Mouse (Mus musculus) spleen, postnatal 10 days (tissue): ENCODE data around the gene Stx6.

ENCODE experiments used
- DNase-seq, 2 experiments: peaks; one replicate each; pipeline ENCODE4 v3.0.0; 2021 to 2022; ENCODE audit warnings: low spot score in 2 of 2

Stx6 gene

DNA sequence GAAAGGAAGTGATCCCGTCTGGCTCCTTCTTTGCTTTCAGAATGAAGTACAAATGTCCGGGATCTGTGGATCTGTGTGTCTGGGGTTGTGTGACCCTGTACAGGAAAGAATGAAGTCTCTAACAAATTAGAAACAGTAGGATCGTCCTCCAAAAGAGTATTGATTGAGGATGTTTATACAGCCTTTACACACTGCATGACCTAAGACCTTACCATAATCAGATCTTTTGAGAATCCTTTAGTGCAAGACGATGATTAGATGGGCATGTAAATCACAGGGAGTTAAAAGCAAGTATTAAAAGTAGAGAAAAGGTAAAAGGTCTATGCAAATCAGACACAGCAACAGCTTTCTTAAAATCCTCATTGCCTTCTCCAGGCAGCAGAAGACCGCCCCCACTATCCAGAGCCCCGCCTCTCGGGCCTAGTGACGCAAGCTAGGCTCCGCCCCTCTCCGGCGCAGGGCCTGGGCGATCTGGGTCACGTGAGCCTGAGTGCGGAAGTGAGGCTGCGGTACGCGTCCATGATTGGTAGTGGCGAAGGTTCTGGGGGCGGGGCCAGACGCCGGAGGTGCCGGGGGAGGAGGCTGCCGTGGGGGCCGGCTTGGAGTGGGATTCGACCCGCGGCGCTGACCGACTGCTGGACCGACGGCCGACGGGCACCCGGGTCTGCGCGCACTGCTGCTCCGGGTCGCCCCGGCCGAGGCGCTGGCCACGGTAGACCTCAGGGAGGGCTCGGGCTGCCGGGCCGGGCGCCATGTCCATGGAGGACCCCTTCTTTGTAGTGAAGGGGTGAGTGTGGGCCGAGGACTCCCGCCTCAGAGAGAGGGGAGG is at the start of gene Stx6:
Gene Stx6 (plus strand): TSS at position 575 of the 829 bp plus-strand sequence.
- peak; percentile 96 to 99 for DNase-seq

DNA sequence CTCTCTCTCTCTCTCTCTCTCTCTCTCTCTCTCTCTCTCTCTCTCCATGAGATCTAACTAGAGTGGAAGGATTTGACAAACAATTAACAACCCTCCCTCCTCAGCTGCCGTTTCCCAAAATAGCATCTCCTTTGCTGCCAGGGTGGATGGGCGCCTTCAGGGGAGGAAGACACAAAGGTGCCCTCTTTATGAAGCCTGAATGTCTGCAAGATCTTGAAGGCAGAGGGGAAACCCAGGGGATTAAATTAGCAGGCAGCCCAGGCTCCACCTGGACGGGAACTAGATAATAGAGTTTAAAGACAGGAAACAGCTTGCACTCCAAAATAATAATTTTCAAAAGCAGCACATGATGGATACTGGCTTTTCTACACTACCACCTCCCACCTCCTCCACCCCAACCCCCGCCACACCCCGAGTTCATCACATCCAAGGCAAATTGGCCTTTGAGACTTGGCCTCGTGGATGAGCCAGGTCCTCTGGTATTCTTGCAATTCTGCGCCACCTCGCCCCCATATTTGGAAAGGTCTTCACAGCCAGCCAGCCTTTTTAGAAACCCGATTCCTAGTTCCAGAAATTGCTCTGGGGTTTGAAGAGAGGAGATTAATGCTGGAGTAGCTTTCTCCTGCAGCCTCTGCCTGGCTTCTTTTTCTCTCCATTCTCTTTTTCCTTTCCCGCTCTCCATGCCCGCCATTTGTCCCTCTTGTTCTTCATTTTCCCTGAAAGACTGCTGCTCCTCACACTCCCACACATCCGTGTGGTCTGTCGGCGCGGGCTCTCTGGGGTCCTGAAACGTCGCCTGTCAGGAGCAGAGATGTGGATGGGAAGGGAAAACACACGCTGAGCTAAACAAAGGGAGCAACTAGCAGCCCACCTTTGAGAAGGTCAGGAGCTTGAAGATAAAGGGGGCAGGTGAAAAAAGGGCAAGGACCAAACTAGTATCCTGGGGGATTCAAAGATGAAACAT is 48.8 kb upstream of the Stx6 start:
- DNase-seq = no peak

DNA sequence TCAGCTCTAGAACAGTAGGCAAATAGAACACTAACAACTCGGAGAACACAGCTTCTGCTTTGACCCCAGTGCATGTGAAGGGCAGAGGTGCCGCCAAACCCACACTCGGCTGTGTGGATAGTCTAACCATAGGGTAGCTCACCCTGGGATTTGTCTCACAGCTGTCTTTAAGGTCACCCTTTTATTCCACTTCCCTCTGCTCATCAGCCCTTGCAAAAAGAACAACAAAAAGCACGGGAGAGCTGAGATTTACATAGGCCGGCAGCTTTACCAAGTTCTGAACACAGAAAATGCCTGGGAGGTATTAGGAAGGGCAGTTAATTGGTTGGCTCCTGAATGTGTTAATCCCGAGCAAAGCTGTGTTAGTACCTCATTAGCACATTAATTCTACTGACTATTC is 47.0 kb upstream of the Stx6 start:
- DNase-seq = no peak

DNA sequence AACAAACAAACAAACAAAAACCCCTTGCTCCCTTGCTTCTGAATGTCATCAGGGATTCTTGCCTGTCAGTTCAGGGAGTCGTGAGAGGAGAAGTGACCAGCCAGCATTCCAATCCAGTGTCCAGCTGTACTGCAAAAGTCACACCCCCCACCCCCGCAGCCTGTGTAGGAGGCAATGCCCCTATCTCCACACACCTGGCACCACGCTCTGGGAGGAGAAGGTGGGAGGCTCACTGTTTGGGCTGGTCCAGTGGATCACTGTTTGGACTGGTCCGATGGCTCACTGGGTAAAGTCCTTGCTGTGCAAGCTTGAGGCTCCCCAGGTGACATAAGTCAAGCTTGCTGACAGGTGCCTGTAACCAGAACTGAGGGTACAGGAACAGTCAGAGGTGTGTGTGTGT is 46.4 kb upstream of the Stx6 start:
- no peak for DNase-seq

DNA sequence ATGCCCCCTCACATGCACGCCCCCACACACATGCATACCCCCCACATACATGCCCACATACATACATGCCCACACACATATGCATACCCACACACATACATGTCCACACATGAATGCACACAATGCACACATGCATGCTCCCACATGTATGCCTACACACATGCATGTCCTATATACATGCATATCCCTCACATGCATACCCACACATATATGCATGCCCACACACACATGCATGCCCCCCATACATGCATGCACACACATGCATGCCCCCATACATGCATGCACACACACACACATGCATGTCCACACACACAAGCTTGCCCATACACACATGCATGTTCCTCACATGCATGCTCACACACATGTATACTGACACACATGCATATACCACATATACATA is 45.6 kb upstream of the Stx6 start:
- no peak for DNase-seq

DNA sequence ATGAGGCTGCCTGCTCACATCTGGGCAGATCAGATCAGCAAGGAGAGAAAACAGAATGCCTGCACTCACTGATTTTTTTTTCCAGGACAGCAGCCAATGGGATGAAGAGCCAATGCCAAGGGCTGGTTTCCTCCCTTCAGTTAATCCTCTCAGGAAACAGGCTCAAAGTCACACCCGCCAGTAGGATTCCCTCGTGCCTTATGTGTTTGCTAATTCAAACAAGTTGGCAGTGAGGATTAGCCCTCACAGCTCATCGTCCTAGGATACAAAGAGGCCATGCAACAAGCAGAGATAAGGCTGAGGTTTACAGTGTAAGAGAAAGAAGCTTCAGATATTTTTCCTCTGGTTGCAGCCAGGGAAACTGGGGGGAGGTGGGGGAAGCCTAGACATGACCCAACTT is 44.6 kb upstream of the Stx6 start:
- DNase-seq = no peak

DNA sequence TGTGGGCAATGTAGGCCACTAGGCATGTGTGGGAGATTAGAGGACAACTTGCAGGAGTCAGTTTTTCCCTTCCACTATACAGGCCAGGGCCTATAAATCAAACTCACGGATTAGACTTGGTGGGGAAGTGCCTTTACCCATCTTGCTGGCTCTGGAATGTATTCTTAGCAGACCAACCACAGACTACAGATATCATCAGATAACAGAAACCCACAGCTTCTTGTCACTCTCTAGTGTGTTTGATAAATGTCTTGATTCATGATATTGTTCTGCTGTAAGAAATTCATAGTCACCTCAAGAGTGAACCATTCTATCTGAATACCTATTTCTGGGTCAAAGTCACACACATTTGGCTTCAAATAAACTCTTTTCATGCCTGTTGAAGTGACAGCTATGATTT is 38.8 kb upstream of the Stx6 start:
- DNase-seq = no peak

DNA sequence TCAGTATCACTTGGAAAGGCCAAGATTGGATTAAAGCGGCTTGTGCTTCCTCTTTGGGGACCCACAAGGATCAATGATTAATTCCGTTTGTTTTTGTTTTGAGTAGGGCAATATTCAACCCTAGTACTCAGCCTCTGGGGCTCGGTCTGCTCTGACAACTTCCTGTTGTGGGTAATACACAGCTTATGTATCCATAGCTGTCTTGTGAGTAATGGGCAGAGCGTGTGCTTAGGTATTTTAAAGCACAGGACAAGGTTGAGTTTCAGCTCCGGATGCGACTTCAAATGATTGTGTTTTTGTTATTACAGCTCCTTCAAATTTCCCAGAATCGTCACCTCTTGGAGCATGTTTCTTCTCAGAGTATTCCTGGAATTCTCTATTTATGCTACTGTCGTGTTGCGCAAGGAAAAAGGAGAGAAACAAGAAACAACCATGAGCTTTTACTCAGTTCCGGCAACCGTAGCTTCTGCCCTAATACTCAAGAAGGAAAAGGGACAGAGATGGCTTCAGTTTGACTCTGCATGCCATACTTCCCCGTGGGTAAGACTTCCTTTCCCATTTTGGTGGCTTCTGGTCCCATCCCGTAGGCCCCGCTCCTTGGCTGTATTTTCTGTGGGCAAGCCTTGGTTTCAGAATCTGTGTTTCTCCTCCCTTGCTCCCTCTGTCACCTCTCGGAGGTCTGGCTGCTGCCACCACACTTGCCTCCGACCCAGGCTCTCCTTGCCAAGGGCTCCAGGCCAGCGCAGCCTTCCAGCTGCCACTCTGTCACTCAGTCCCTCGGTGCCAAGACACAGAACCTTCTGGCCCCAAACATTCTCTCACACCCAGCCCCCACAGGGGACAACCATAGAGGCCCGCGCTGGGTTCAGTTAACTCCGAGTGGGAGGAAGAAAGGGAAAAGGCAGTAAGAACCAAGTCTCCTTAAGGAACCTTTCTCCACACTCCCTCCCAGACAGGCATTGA is 36.3 kb upstream of the Stx6 start:
- DNase-seq = no peak

DNA sequence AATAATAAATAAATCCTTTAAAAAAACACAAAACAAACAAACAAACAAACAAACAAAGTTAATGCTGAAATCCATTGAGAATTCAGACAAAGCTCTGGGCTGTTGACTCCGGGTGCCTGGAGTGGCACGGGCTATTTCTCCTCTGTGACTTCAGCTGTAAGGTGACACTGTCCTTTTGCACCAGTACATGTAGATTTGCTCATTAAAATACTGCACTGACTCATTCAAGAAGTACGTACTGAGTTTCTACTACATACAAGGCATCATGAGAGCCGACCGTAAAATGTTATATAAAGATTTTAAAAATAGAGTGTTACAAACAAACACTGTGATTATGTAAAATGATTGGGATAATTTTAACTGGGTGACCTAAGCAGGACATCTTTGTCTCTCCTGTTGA is 34.1 kb upstream of the Stx6 start:
- DNase-seq = no peak

DNA sequence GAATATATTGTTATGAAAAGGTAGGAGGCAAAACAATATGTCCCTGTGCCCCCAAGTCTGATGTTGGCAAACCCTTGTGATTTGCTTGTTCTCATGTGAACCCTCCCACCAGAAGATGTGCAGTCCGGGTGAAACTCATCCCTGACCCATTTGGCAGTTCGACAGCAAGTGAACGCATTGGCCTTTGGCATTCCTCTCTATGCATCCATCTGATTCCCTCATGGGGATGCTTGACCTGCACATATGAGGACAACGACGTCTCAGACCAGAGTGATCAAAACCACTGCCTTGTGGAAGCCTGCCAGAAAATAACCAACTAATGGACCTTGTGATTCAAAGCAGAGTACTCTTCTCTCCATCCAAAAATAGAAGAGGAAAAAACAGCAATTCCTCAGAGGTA is 31.8 kb upstream of the Stx6 start:
- no peak for DNase-seq

DNA sequence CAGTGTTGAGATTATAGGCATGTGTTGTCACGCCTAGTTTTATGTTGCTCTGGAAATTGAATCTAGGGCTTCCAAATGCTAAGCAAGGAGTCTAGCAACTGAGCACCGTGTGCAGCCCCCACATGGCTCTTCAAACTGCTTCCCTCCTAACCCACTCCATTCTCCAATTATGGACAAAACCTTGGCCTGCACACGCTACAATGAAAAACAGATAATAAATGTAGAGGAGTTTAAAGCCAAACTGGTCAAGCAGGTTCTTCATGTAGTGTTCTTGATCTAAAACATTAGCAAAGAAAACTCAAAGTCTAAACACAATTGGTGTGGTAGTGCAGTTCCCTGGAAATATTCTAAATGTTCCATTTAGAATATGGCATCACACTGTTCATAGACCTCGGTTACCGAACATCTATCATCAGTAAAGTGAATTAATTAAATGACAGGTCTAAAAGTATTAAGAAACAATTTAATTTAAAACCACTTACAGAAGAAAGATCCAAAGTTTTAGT is 31.0 kb upstream of the Stx6 start:
- no peak for DNase-seq

DNA sequence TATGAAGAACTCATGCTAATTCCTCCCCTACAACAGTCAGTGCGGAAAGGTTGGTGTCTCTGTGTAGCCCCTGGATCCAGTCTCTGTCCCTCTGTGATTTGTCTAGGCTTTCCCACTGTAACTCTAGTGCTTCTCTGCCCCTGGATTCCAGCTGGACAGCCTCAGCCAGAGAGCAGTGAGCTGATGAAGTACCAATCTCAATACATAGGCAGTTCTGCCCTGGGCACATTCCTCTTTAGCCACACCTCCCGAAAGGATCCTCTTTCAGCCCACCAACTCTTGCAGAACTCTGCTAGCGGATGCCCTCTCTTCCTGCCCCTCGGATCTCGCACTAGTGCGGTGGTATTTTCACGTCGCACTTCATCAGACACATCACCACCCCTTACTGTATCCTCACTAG is 23.6 kb upstream of the Stx6 start:
- no peak for DNase-seq

DNA sequence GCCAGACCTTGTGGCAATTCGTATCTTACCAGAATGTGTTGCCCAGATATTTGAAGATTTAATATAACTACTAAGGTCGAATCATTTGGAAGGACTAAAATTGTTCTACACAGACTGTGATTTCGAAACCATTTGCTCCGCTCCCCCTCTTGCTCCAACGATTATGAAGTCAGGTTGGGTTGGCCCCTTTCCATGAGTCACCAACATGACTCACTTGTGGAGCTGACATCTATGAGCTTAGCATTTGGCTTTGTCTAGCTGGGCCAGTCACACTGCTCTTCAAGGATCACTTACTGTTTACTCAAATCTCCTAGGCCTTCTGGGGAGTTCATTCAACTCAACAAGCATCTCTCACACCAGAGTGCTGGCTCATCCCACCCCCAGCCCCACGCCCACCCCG is 19.7 kb upstream of the Stx6 start:
- no peak for DNase-seq

DNA sequence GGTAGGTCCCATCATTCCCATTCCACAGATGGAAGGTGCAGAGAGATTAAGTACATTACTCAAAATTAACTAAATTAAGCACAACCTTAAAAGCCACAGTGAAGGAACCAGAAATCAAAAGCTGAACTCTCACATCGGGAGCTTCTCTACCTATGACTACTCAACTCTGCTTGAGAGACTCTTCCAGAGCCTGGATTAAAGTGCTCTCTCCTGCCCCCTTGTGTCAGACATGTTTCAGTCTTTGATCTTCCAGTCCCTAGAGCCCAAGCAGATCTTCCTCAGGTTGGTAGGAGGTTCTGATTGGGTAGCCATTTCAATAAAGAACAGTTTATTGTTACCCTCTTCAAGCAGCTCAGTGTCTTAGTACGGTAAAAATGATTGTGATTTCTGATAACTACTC is 18.4 kb upstream of the Stx6 start:
- DNase-seq = peak; percentile 45 to 81

DNA sequence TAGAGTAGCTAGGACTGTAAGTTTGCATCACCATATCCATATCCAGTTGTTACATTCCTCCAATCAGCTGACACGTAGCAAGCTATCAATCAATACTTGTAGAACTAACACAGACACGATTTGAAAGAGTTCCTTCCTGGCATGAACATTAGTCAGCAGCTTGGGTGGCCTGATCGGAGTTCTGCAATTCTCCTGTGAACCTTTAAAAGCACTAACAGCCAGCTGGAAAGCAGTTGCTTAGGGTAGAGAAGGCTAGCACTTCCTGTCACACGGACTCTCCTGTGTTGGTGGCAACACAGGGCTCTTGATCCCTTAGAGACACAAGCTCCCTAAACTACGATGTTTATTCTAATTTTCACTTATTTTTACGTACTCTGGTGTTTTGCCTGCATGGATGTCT is 12.9 kb upstream of the Stx6 start:
- peak; percentile 20 to 26 for DNase-seq

DNA sequence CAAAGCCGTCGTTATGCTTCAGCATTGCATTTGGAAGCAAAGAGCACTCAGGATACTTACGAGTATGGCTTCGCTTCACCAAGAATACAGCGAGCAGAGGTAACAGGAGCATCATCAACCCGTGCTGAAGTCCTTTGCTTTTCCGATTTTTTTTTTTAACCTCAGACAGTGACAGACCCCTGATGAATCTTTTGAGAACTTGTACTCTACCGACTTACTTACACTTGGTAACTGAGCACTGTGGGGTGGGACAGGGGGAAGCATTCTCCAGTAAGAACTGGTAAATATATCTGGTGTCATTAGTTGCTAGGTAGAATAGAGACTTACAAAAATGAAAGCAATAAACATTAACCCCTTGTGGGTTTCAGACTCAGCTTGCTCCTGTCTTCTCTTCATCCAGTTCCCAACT is 11.9 kb upstream of the Stx6 start, which contains the start of gene Mr1:
Gene Mr1 (minus strand): TSS at position 243 of the 409 bp plus-strand sequence.
- peak; percentile 8 to 43 for DNase-seq

DNA sequence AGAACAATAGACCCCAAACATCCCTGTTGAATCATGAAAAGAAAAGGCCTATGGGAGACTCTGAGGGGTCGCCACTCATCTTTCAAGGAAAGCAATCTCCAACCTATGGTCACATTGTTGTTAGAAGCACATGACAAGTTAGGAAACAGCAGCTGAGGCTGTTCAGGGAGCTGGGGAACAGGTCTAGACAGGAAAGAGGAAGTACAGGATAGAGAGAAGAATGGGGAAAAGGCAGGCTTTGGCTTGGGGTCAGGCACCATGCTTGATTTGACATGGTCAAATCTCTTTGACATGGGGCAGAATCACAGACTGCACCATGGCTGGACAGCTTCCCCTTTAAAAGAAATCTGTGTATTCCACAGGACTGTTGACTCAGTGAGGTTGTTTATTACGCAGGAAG is 11.3 kb upstream of the Stx6 start:
- DNase-seq = no peak

DNA sequence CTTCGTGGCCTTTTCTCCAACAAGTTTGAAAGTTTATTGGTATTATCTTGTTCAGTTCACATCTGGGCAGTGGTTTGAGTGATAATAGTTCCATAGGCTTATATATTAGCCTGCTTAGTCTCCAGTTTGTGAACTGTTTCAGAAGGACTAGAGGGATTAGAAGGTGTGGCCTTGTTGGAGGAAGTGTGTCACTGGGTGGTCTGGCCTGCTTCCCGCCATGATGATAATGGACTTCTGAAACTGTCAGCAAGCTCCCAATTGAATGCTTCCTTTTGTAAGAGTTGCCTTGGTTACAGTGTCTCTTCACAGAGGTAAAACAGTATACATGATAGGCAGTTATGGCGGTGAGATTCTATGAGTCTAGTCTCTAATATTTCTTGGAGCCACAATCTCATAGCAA is 9.1 kb upstream of the Stx6 start:
- no peak for DNase-seq

DNA sequence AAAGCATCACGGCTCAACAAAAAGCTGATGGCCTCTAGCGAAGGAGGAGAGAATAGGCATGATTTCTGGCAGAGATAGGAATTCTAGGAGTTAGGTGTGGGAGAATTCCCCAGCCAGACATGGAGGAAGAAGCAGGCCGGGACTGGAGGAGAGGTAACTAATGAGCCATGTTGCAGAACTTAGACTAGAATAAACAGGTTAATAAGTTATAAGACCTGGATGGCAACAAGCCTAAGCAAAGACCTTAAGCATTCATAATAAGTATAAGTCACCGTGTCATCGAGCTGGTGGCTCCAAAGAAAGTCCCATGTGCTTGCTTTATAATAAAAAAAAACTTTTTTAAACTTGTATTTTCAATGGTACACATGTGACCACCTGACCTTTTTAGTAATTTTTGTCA is 7.7 kb upstream of the Stx6 start:
- DNase-seq = no peak

DNA sequence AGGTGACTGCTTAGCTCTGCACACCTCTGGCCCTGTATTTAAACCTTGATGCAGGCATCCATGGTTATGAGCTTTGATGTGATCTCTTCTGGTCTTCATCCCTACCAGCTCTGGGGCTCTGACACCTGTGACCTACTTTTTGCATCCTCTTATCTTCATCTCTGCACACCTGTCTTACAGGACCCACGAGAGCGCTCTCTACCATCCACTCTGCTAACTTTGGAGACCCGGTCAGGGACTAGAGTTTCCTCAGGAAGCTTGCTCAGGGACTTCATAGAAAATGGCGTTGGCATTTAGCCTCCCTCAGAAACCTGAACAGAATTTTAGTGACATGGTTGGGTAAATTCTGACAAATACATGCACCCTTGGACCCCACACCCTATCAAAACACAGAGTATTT is 4.6 kb upstream of the Stx6 start:
- no peak for DNase-seq

DNA sequence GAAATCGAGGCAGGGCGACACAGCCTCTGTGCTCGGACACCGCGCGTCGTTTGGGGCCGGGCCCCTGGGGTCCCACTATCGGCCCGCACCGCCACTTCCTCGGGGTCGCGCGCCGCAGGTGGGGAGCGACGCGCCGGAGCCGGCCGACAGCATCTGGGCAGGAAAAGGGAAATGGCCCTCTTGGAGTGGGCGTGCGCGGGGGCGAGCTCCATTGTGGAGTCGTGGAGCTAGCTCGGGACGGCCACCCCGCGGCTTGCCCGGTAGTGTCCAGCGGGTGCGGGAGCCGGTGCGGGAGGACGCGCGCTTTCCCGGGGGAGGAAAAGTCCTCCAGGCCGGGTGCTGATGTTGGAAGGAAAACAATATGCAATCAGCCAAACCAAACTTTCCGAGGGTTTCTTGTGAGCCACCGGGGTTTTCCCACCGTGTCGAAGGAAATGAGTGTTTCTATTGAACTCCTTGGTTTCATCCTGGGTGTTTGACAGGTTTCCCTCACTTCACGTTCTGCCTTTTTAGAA is 512 bp downstream of the Stx6 start:
- DNase-seq = peak in 1 of 2 experiments; percentile 61
